Mouse (Mus musculus) CH12.LX (cell line): Measurements from ENCODE around the gene C2cd3. TPM values are rescaled to one million over a fixed set of nuclear protein-coding genes. Genes with fewer than 3 reads are reported as not detected.
A peak's percentile ranks its signal among the peaks of the same experiment; 100 is the strongest.

Source experiments
- DNase-seq: peaks from one replicate; pipeline ENCODE4 v3.0.0-alpha.2; 2013; ENCODE audit errors: extremely low read depth
- H3K27ac ChIP-seq: 2 replicates; pipeline ENCODE4 v1.5.1; 2012; ENCODE audit warnings: low read depth, mild to moderate bottlenecking, control low read depth, moderate library complexity; ENCODE audit not compliant: insufficient read depth
- H3K27me3 ChIP-seq: replicated peaks from 2 replicates; pipeline ENCODE3; 2012; ENCODE audit warnings: inconsistent platforms
- H3K36me3 ChIP-seq, 2 experiments: replicated peaks in 1 of 2; 2 replicates each; pipeline versions ENCODE3 to v1.6.1; 2012; ENCODE audit warnings: inconsistent platforms in 1 of 2, low read length in 1 of 2, mild to moderate bottlenecking in 1 of 2, mixed read lengths in 1 of 2, moderate library complexity in 1 of 2; ENCODE audit not compliant: control insufficient read depth in 1 of 2, insufficient read depth in 1 of 2
- H3K4me1 ChIP-seq, 2 experiments: 2 replicates each; pipeline ENCODE4 v1.6.1; 2012; ENCODE audit warnings: inconsistent platforms in 1 of 2, moderate library complexity in 1 of 2; ENCODE audit not compliant: insufficient read depth in 2 of 2, control insufficient read depth in 1 of 2
- H3K4me2 ChIP-seq: 2 replicates; pipeline ENCODE4 v1.6.1; 2012; ENCODE audit warnings: low read depth, mild to moderate bottlenecking, control low read depth; ENCODE audit not compliant: poor library complexity, insufficient read depth, severe bottlenecking
- H3K4me3 ChIP-seq, 3 experiments: fragments of 150-350 bp in 1 of 3; sonication (generic) in 1 of 3; replicated peaks in 1 of 3; 2 replicates each; pipeline versions ENCODE3 to v1.5.1; 2011 to 2012; ENCODE audit warnings: low read depth in 2 of 3, low read length in 2 of 3, mild to moderate bottlenecking in 2 of 3, moderate library complexity in 2 of 3, control low read depth in 1 of 3, improper control_type of control experiment in 1 of 3, inconsistent platforms in 1 of 3, mixed read lengths in 1 of 3; ENCODE audit not compliant: poor library complexity in 1 of 3
- H3K79me2 ChIP-seq: replicated peaks from 2 replicates; pipeline ENCODE4 v1.6.1; 2012; ENCODE audit warnings: mild to moderate bottlenecking, moderate library complexity; ENCODE audit not compliant: control insufficient read depth, poor library complexity, insufficient read depth, severe bottlenecking; ENCODE audit errors: extremely low read depth
- H3K9ac ChIP-seq: 2 replicates; pipeline ENCODE4 v1.6.1; 2012; ENCODE audit warnings: low read depth, mild to moderate bottlenecking, control low read depth, moderate library complexity; ENCODE audit not compliant: insufficient read depth
- H3K9me3 ChIP-seq: replicated peaks from 2 replicates; pipeline ENCODE3; 2012; ENCODE audit warnings: low read length, inconsistent platforms, mixed read lengths
- BHLHE40 ChIP-seq: IDR thresholded peaks from 2 replicates; pipeline ENCODE4 v1.6.1; 2011; ENCODE audit warnings: mild to moderate bottlenecking, low read depth, low read length, improper control_type of control experiment
- CHD2 ChIP-seq: IDR thresholded peaks from 2 replicates; pipeline ENCODE4 v1.6.1; 2011; ENCODE audit warnings: low read length, improper control_type of control experiment
- ELF1 ChIP-seq: IDR thresholded peaks from 2 replicates; pipeline ENCODE4 v1.6.1; 2014; ENCODE audit warnings: low read depth, mild to moderate bottlenecking, inconsistent platforms, low read length, improper control_type of control experiment
- EP300 ChIP-seq: IDR thresholded peaks from 2 replicates; pipeline ENCODE4 v1.6.1; 2011; ENCODE audit warnings: low read length, improper control_type of control experiment
- ETS1 ChIP-seq: conservative IDR thresholded peaks from 2 replicates; pipeline ENCODE4 v1.6.1; 2012; ENCODE audit warnings: low read depth, mild to moderate bottlenecking, inconsistent platforms, low read length, improper control_type of control experiment, moderate library complexity
- HCFC1 ChIP-seq: IDR thresholded peaks from 2 replicates; pipeline ENCODE4 v1.6.1; 2012; ENCODE audit warnings: low read depth, mild to moderate bottlenecking, inconsistent platforms, low read length, improper control_type of control experiment
- IRF4 ChIP-seq: IDR thresholded peaks from 2 replicates; pipeline ENCODE4 v1.6.1; 2014; ENCODE audit warnings: low read depth, mild to moderate bottlenecking, inconsistent platforms, low read length, improper control_type of control experiment
- JUND ChIP-seq: conservative IDR thresholded peaks from 2 replicates; pipeline ENCODE4 v1.6.1; 2011; ENCODE audit warnings: low read depth, low read length, improper control_type of control experiment
- KAT2A ChIP-seq: IDR thresholded peaks from 2 replicates; pipeline ENCODE4 v1.6.1; 2012; ENCODE audit warnings: low read length, improper control_type of control experiment, inconsistent platforms; ENCODE audit not compliant: insufficient replicate concordance
- MAFK ChIP-seq: IDR thresholded peaks from 2 replicates; pipeline ENCODE4 v1.6.1; 2011; ENCODE audit warnings: low read length, improper control_type of control experiment; ENCODE audit not compliant: insufficient replicate concordance
- MAX ChIP-seq: IDR thresholded peaks from 2 replicates; pipeline ENCODE4 v1.6.1; 2011; ENCODE audit warnings: low read length, improper control_type of control experiment
- MAZ ChIP-seq: IDR thresholded peaks from 2 replicates; pipeline ENCODE4 v1.6.1; 2012; ENCODE audit warnings: low read depth, mild to moderate bottlenecking, inconsistent platforms, low read length, improper control_type of control experiment, moderate library complexity
- NRF1 ChIP-seq: IDR thresholded peaks from 2 replicates; pipeline ENCODE4 v1.6.1; 2014; ENCODE audit warnings: low read depth, mild to moderate bottlenecking, inconsistent platforms, low read length, improper control_type of control experiment, moderate library complexity
- POLR2A ChIP-seq: IDR thresholded peaks from 2 replicates; pipeline ENCODE4 v1.6.1; 2011; ENCODE audit warnings: low read depth, mild to moderate bottlenecking, improper control_type of control experiment, low read length
- RAD21 ChIP-seq: IDR thresholded peaks from 2 replicates; pipeline ENCODE4 v1.6.1; 2011; ENCODE audit warnings: low read depth, mild to moderate bottlenecking, low read length, improper control_type of control experiment, moderate library complexity
- SIN3A ChIP-seq: IDR thresholded peaks from 2 replicates; pipeline ENCODE4 v1.6.1; 2012; ENCODE audit warnings: low read length, improper control_type of control experiment, inconsistent platforms
- SMC3 ChIP-seq: IDR thresholded peaks from 2 replicates; pipeline ENCODE4 v1.6.1; 2011; ENCODE audit warnings: low read depth, low read length, improper control_type of control experiment
- TCF12 ChIP-seq: IDR thresholded peaks from 2 replicates; pipeline ENCODE4 v1.6.1; 2014; ENCODE audit warnings: low read depth, mild to moderate bottlenecking, inconsistent platforms, low read length, improper control_type of control experiment
- USF1 ChIP-seq: IDR thresholded peaks from 2 replicates; pipeline ENCODE4 v1.6.1; 2014; ENCODE audit warnings: low read depth, mild to moderate bottlenecking, inconsistent platforms, low read length, improper control_type of control experiment
- USF2 ChIP-seq: conservative IDR thresholded peaks from 2 replicates; pipeline ENCODE4 v1.6.1; 2011; ENCODE audit warnings: low read depth, low read length, improper control_type of control experiment
- ZKSCAN1 ChIP-seq: IDR thresholded peaks from 2 replicates; pipeline ENCODE4 v1.6.1; 2012; ENCODE audit warnings: low read depth, inconsistent platforms, low read length, improper control_type of control experiment, borderline replicate concordance
- ZMIZ1 ChIP-seq: IDR thresholded peaks from 2 replicates; pipeline ENCODE4 v1.6.1; 2012; ENCODE audit warnings: low read depth, mild to moderate bottlenecking, inconsistent platforms, low read length, improper control_type of control experiment
- ZNF384 ChIP-seq: IDR thresholded peaks from 2 replicates; pipeline ENCODE4 v1.6.1; 2012; ENCODE audit warnings: low read depth, low read length, improper control_type of control experiment, inconsistent platforms
- dilution Hi-C: fragments of 300-500 bp; cut with MboI; formaldehyde crosslinking; loops from 2 replicates; pipeline ENCODE4 v1.14.3; 2020; ENCODE audit warnings: low sequenced_read_pairs; ENCODE audit not compliant: extremely low pct_unique_long_range_greater_than_20kb, extremely low pct_ligation_motif_present
- in situ Hi-C: fragments of 300-500 bp; cut with MboI; formaldehyde crosslinking; loops from 3 replicates; pipeline ENCODE4 v1.14.3; 2019; ENCODE audit warnings: low sequenced_read_pairs, low pct_ligation_motif_present, low pct_unique_long_range_greater_than_20kb, mixed read lengths
- polyA plus RNA-seq: library from polyadenylated mRNA; unstranded; fragments of >175 nt; gene quantifications from 2 replicates; pipeline ENCODE4 v1.2.1, GENCODE M21; 2012; ENCODE audit warnings: low read depth; ENCODE audit not compliant: insufficient read length
- total RNA-seq, 2 experiments: library from RNA; depleted of rRNA; stranded (reverse); fragments of 300-350 nt in 1 of 2; fragments of >200 nt in 1 of 2; gene quantifications; 2 replicates each; pipeline ENCODE4 v1.2.3; 2012 to 2014

C2cd3 gene
- total and polyA plus RNA-seq, 3 experiments, result 11.7 to 25.0 (median 16.7) TPM

DNA sequence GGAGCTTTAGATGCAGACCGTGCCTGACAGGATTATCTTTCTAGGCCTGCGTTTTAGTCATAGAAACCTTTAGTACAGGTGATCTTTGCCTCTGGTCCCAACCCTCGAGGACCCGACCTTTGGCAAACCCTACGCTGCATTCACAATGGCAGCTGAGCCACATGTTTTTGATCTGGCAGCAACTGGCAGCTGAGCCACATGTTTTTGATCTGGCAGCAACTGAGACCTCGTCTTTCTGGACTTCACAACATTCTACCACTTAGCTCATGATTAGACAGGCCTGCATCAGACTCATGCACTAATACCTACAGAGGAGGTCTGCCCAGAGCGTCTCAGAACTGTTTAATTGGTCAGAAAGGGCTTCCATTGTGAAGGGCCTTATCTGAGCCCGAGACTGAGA lies 123.0 kb downstream of the C2cd3 start:
- H3K4me1 ChIP-seq, result peaks cover 12 to 48% of the 10 kb centered on the region in 2 experiments
- TF ChIP-seq IRF4 (no peak), MAX (0 out of 2 replicates have a peak, but pooled peaks have one; percentile 33)
- peaks cover 35 to 55% of the 10 kb centered on the region in 2 experiments for H3K36me3 ChIP-seq
- H3K79me2 ChIP-seq, result peaks cover 25% of the 10 kb centered on the region
- in situ Hi-C loops (no loop called here), dilution Hi-C loops (no loop called here)
- H3K27me3 ChIP-seq, result no peaks in the 10 kb centered on the region
- no peaks in the 10 kb centered on the region for H3K9me3 ChIP-seq
- peak overlapping the region; percentile 74 for H3K9ac ChIP-seq
- peak overlapping the region; percentile 61 for H3K4me2 ChIP-seq
- peak overlapping the region; percentile 75 to 93 (median 86) for H3K4me3 ChIP-seq
- no peak for DNase-seq
- peak overlapping the region; percentile 84 for H3K27ac ChIP-seq

DNA sequence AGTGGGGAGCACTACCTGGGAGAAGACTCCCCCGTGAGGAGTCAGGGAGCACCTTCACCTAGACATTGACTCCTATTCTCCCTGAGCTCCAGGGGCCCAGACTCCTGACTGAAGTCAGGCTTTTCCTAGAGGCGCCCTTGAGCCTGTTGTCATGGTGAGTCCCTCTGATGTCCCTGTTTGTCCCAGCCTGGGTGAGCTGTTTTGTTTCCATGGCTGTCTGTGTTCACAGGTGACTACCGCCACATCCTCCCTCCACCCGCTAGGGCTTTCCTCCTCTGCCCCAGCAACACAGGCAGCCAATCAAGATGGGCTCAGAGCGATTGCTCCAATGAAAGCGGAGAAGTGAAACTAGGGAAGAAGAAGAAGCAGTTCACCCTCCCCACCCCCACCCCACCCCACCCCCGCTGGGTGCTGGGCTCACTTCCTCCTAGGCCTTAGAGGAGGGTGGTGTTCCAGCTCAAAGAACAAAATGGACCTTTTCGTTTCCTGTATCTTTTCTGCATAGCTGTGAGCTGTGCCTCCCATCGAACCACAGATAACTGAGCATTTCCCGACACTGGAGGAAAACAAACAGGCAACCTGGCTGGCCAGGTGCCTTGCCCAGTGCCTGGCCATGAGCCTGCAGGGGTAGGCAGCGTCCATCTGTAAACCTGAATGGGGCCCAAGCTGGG lies 123.7 kb downstream of the C2cd3 start:
- DNase-seq, result peak; percentile 96
- TF ChIP-seq ELF1 (peak; percentile 50; the same call in 1 of the 2 replicates), ETS1 (0 out of 2 replicates have a peak, but pooled peaks have one; percentile 10), TCF12 (peak; percentile 9; the same call in 1 of the 2 replicates), CHD2 (peak; percentile 92; the same call in 1 of the 2 replicates), ZNF384 (no peak), EP300 (peak; percentile 53; the same call in 1 of the 2 replicates), NRF1 (no peak), MAZ (peak; percentile 62; the same call in 1 of the 2 replicates), MAFK (no peak), IRF4 (peak; percentile 60), ZKSCAN1 (no peak), USF2 (no peak), JUND (no peak), HCFC1 (no peak; the same call in 1 of the 2 replicates), USF1 (no peak), ZMIZ1 (0 out of 2 replicates have a peak, but pooled peaks have one; percentile 10), POLR2A (0 out of 2 replicates have a peak, but pooled peaks have one; percentile 21), KAT2A (0 out of 2 replicates have a peak, but pooled peaks have one; percentile 8), BHLHE40 (0 out of 2 replicates have a peak, but pooled peaks have one; percentile 45), SMC3 (no peak; the same call in 1 of the 2 replicates), SIN3A (peak; percentile 78), RAD21 (no peak)
- TF ChIP-seq, all 38 proteins: peak for 12
- H3K36me3 ChIP-seq, result peaks cover 42 to 61% of the 10 kb centered on the region in 2 experiments
- H3K79me2 ChIP-seq, result peaks cover 25% of the 10 kb centered on the region
- peak overlapping the region; percentile 61 for H3K4me2 ChIP-seq
- H3K4me3 ChIP-seq, result peak overlapping the region; percentile 75 to 93 (median 86)
- H3K27me3 ChIP-seq, result no peaks in the 10 kb centered on the region
- H3K9me3 ChIP-seq, result no peaks in the 10 kb centered on the region
- in situ Hi-C loops, result no loop called here
- peak overlapping the region; percentile 75 for H3K9ac ChIP-seq
- H3K4me1 ChIP-seq, result peaks cover 12 to 55% of the 10 kb centered on the region in 2 experiments
- dilution Hi-C loops, result no loop called here
- H3K27ac ChIP-seq, result peak overlapping the region; percentile 91
